Mouse (Mus musculus) hindbrain, postnatal 0 days (tissue): Measurements from ENCODE around the gene Prss42. TPM values are rescaled to one million over a fixed set of nuclear protein-coding genes. Genes with fewer than 3 reads are reported as not detected.

Source experiments
- ATAC-seq: fragments of 200-750 bp; cut with Nextera tagmentation; 2 replicates; pipeline ENCODE4 v1.8.0; 2017; ENCODE audit warnings: mild to moderate bottlenecking, moderate TSS enrichment, moderate library complexity
- DNase-seq: peaks from one replicate; pipeline ENCODE4 v3.0.0-alpha.2; 2015; ENCODE audit warnings: low spot score
- H3K27ac ChIP-seq: fragments of 300-500 bp; sonication (generic); 2 replicates; pipeline ENCODE4 v1.5.1; 2014; ENCODE audit warnings: mild to moderate bottlenecking
- H3K27me3 ChIP-seq: fragments of 300-500 bp; sonication (generic); 2 replicates; pipeline ENCODE4 v1.6.1; 2014; ENCODE audit warnings: low read length, mixed read lengths; ENCODE audit not compliant: insufficient read depth
- H3K36me3 ChIP-seq: fragments of 300-500 bp; sonication (generic); 2 replicates; pipeline ENCODE4 v1.6.1; 2014; ENCODE audit warnings: low read length, mixed read lengths; ENCODE audit not compliant: insufficient read depth
- H3K4me1 ChIP-seq: fragments of 300-500 bp; sonication (generic); 2 replicates; pipeline ENCODE4 v1.6.1; 2014; ENCODE audit warnings: antibody characterized with exemption, low read length, mixed read lengths; ENCODE audit not compliant: insufficient read depth
- H3K4me2 ChIP-seq: fragments of 300-500 bp; sonication (generic); 2 replicates; pipeline ENCODE4 v1.6.1; 2014; ENCODE audit warnings: low read depth, mild to moderate bottlenecking, low read length, moderate library complexity, mixed read lengths
- H3K4me3 ChIP-seq: fragments of 300-500 bp; sonication (generic); 2 replicates; pipeline ENCODE4 v1.5.1; 2014; ENCODE audit warnings: low read length
- H3K9ac ChIP-seq: fragments of 300-500 bp; sonication (generic); replicated peaks from 2 replicates; pipeline ENCODE4 v1.6.1; 2014; ENCODE audit warnings: mild to moderate bottlenecking, low read length, moderate library complexity, mixed read lengths
- H3K9me3 ChIP-seq: fragments of 300-500 bp; sonication (generic); 2 replicates; pipeline ENCODE4 v1.6.1; 2016; ENCODE audit warnings: low read length, mixed read lengths
- CTCF ChIP-seq: IDR thresholded peaks from 2 replicates; pipeline ENCODE4 v1.5.1; 2016; ENCODE audit warnings: antibody characterized with exemption, control low read depth, low read depth
- WGBS: fragments of 180-500 bp; shearing (Covaris S2); extraction: QIAGEN DNeasy Blood & Tissue Kit; methylation state at CpG from one replicate; pipeline ENCODE4 v1.1.7; 2014; 5-methylcytosine and 5-hydroxymethylcytosine counted together
- polyA plus RNA-seq: library from polyadenylated mRNA; unstranded; fragments of >200 nt; fragmentation: Nextera tagmentation; extraction: Ambion mirVana; gene quantifications from 2 replicates; pipeline ENCODE4 v1.2.1, GENCODE M21; 2015
- total RNA-seq: library from RNA; depleted of rRNA; stranded (reverse); fragments of >200 nt; gene quantifications from 2 replicates; pipeline ENCODE4 v1.2.3, GENCODE M21; 2014

The Prss42 gene
- total and polyA plus RNA-seq, 2 experiments from 2014 or later = not detected

DNA sequence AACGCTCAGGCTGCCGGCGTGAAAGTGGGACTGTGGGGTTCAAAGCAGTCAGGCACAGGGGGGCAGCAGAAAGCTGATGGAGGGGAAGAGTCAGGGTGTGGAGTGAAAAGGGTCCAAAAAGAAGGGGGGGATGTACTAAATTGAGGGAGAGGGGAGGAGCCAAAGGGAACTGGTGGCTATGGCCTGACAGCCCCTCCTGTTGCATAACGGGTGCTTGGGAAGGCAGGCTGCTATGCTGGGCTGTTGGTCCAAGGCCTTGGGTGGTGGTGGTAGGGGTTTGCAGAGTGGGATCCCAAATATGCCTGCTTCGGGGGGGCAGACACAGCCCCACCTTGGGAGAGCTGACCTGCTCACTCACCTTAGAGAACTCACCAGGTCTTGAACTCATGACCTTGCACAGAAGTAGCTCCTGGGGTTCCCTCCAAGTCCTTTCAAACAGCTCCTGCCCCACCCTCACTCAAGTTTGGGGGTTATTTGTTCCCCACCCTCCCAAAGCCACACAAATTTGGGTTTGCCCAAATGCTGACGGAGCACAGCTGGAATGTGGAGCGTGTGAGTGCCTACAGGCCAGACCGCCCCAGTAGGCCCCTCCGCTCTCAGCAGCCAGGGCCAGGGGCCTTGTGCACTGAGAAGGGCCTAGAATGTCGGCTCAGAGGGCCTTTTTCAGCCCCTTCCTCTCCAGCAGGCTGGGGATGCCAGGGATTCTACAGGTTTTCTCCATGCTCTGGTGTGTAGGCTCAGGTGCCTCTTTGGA lies 22.5 kb upstream of the Prss42 start:
- H3K9ac ChIP-seq = no peak overlapping the region
- 0 out of 2 replicates have a peak, but pooled peaks cover 1% of the 10 kb centered on the region for H3K4me1 ChIP-seq
- ATAC-seq (no peak), DNase-seq (no peak)
- H3K36me3 ChIP-seq = no peaks in the 10 kb centered on the region
- H3K27ac ChIP-seq = no peak overlapping the region
- 78% methylated on average over 10 of the region's 10 CpGs for WGBS
- H3K9me3 ChIP-seq = no peaks in the 10 kb centered on the region
- no peaks in the 10 kb centered on the region for H3K27me3 ChIP-seq
- H3K4me3 ChIP-seq = no peak overlapping the region
- no peak overlapping the region for H3K4me2 ChIP-seq
- no peak for TF ChIP-seq CTCF

- Histone ChIP-seq H3K27me3 (no peaks in the 10 kb centered on the region), H3K9me3 (no peaks in the 10 kb centered on the region), H3K36me3 (no peaks in the 10 kb centered on the region), H3K4me3 (no peak overlapping the region), H3K4me2 (no peak overlapping the region), H3K9ac (no peak overlapping the region), H3K4me1 (0 out of 2 replicates have a peak, but pooled peaks cover 7% of the 10 kb centered on the region), H3K27ac (no peak overlapping the region)
- WGBS = 60% methylated on average over 1 of the region's 1 CpGs
- DNase-seq (peak; percentile 56), ATAC-seq (no peak)
- no peak for TF ChIP-seq CTCF
Measured at GRCm38 (mm10) chr9:110778100-110778499, 19.9 kb upstream of the Prss42 start.

DNA sequence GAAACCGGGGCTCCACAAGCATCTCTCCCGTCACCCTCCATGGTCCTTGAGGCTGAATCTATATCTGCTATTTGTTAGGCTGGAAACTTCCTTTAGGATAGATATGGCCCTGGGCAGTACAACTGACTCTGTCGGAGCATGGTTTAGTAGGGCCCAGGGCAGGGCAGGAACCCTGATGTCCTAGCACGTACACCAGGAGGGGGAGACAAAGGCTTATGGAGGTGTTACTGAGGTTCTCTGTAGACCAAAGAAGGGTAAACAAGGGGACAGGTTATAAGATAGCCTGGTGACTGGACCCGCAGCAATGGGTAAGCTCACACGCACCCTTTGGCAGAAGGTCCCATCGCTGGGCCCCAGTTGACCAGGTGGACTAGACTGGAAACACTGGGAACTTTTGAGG lies 19.4 kb upstream of the Prss42 start:
- Histone ChIP-seq H3K9me3 (no peaks in the 10 kb centered on the region), H3K9ac (no peak overlapping the region), H3K4me1 (0 out of 2 replicates have a peak, but pooled peaks cover 7% of the 10 kb centered on the region), H3K4me2 (no peak overlapping the region), H3K36me3 (no peaks in the 10 kb centered on the region), H3K4me3 (no peak overlapping the region), H3K27me3 (no peaks in the 10 kb centered on the region), H3K27ac (no peak overlapping the region)
- ATAC-seq = no peak
- no peak for TF ChIP-seq CTCF
- no peak for DNase-seq
- WGBS = 81% methylated on average over 7 of the region's 7 CpGs

GRCm38 (mm10) chr9:110779242-110779913 lies 18.6 kb upstream of the Prss42 start:
- Histone ChIP-seq H3K27me3 (no peaks in the 10 kb centered on the region), H3K9ac (no peak overlapping the region), H3K4me1 (0 out of 2 replicates have a peak, but pooled peaks cover 7% of the 10 kb centered on the region), H3K36me3 (no peaks in the 10 kb centered on the region), H3K4me3 (no peak overlapping the region), H3K9me3 (no peaks in the 10 kb centered on the region), H3K27ac (no peak overlapping the region), H3K4me2 (no peak overlapping the region)
- ATAC-seq (no peak), DNase-seq (peak; percentile 41)
- peak; percentile 49 for TF ChIP-seq CTCF
- WGBS = 62% methylated on average over 5 of the region's 5 CpGs

DNA sequence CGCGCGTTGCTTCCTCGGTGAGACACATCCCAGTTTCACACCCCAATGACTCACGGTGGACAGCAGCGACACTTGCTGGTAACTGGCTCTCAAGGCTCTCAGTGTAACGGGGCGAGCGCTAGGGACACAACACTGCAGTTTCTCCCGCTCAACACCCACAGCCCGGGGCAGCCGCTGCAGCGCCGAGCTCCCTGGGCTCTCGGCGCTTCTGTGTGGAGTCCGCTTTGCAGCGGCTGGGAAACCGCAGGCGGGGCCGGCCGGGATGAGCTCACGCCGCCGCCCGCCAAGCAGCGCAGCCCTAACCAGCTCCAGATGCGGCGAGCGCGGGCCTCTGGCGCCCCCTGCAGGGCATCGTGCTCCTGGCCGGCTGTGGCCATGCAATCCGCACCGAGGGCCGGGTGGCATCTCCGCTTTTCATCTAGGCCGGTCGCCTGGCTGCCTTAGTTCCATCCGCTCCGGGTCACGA lies 16.7 kb upstream of the Prss42 start:
- H3K9me3 ChIP-seq = no peaks in the 10 kb centered on the region
- H3K27ac ChIP-seq = peak overlapping the region; percentile 90
- WGBS = under 1% methylated on average over 43 of the region's 43 CpGs
- H3K4me2 ChIP-seq = peak overlapping the region; percentile 69
- H3K4me1 ChIP-seq = 0 out of 2 replicates have a peak, but pooled peaks cover 7% of the 10 kb centered on the region
- no peaks in the 10 kb centered on the region for H3K36me3 ChIP-seq
- no peaks in the 10 kb centered on the region for H3K27me3 ChIP-seq
- H3K4me3 ChIP-seq = peak overlapping the region; percentile 50
- DNase-seq = peak; percentile 96
- H3K9ac ChIP-seq = peak overlapping the region; percentile 71
- peak; percentile 75 for TF ChIP-seq CTCF
- ATAC-seq = peak; percentile 97

DNA sequence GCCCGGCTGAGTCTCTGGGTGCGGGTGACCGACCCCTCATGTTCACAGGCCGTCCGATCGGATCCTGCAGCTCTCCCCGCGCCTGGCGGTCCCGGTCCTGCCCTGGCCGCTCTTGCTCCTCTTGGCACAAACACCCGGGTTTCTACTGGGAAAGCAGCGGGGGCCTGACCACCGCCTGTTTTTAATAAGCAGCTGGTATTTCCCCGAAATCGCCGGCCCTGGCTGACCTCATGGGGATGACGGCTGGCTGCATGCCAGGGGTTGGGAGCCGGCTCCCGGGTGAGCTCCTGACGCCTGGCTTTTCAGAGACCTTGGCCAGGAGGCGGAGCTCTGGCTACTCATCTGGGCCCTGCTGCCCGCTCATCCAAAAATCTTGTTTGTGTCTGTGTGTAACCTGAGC lies 16.2 kb upstream of the Prss42 start:
- Histone ChIP-seq H3K36me3 (no peaks in the 10 kb centered on the region), H3K9me3 (no peaks in the 10 kb centered on the region), H3K4me1 (0 out of 2 replicates have a peak, but pooled peaks cover 7% of the 10 kb centered on the region), H3K4me2 (peak overlapping the region; percentile 69), H3K9ac (peak overlapping the region; percentile 71), H3K27me3 (no peaks in the 10 kb centered on the region), H3K4me3 (peak overlapping the region; percentile 50), H3K27ac (peak overlapping the region; percentile 90)
- peak; percentile 90 for DNase-seq
- peak; percentile 79 for ATAC-seq
- 1% methylated on average over 23 of the region's 23 CpGs for WGBS
- TF ChIP-seq CTCF = no peak

GRCm38 (mm10) chr9:110783611-110784010 lies 14.4 kb upstream of the Prss42 start:
- Histone ChIP-seq H3K27ac (no peak overlapping the region), H3K4me2 (no peak overlapping the region), H3K4me3 (no peak overlapping the region), H3K36me3 (no peaks in the 10 kb centered on the region), H3K9me3 (no peaks in the 10 kb centered on the region), H3K27me3 (no peaks in the 10 kb centered on the region), H3K9ac (no peak overlapping the region), H3K4me1 (0 out of 2 replicates have a peak, but pooled peaks cover 7% of the 10 kb centered on the region)
- no peak for DNase-seq
- TF ChIP-seq CTCF = no peak
- ATAC-seq = no peak
- 51% methylated on average over 1 of the region's 1 CpGs for WGBS
